Mouse (Mus musculus) adrenal gland (tissue): ENCODE measurements around the gene Cnnm3.

ENCODE experiments used
- intact Hi-C: fragments of 180-260 bp; cut with DNase I; formaldehyde crosslinking; loops from one replicate; pipeline ENCODE4 v1.15.1; 2025

Cnnm3 gene

DNA sequence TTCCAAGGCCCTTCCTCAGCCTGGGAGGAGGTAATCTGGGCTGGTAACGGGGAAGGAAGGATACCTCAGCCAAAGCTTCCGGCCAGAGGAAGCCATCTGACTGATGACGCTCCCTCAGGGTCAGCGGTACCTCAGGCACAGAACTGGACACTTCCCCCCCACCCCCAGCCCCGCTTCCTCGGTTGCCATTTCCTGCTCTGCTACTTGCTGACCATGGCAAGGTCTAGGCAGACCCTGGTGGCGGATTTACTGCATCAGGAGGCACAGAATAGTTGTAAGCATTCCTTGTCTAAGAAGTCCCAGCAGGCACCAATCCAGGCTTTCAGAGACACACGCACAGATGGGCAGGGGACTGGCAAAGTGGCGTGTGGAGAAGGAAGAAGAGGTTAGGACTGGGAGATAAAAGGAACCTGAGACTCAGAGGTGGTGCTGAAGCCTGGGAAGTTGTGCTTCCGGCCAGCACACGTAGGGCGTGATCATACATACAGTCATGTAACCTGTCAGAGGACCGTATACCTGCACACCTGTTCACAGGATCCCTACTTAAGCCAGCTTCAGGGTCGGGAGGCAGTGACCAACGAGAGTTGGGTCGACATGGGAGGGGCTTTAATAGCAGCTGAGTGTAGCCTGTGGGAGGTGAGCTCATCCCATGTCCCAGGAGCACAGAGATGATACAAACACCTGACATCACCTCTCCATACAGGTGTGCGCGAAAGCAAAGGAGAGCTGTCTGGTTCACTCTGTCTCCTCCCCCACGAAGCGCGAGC lies 43.1 kb downstream of the Cnnm3 start:
- intact Hi-C loops = loop anchor here (5.0 kb wide), 1 partner anchor 42 kb away; no protein-coding TSS in a partner anchor

DNA sequence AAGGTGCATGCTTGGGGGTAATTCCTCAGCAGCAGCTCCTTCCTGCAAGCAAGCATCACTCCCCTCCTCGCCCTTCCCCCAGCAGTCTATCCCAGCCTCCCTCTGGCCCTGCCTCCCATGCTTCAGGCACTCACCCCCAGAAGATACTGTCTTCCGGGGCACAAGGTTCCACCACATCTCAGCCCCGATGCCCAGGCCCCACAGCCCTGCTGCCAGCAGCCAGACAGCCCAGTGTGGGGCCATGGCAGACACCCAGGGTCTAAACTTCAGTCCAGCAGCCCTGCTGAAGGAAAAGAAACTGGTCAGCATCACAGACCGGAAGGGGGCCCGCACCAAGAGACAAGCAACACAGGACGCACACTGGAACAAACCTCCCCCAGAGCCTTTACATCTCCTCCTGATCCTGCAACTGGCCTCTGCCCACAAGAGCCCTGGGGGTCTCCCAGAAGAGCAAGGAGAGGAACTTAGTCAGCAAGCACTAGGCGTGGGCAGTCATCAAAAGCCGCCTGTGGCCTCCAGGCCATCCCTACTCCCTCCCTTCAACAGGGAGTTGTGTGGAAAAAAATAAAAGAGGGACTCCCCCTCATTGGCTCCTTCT lies 44.2 kb downstream of the Cnnm3 start:
- intact Hi-C loops = loop anchor here (5.0 kb wide), 1 partner anchor 41 kb away; no protein-coding TSS in a partner anchor

DNA sequence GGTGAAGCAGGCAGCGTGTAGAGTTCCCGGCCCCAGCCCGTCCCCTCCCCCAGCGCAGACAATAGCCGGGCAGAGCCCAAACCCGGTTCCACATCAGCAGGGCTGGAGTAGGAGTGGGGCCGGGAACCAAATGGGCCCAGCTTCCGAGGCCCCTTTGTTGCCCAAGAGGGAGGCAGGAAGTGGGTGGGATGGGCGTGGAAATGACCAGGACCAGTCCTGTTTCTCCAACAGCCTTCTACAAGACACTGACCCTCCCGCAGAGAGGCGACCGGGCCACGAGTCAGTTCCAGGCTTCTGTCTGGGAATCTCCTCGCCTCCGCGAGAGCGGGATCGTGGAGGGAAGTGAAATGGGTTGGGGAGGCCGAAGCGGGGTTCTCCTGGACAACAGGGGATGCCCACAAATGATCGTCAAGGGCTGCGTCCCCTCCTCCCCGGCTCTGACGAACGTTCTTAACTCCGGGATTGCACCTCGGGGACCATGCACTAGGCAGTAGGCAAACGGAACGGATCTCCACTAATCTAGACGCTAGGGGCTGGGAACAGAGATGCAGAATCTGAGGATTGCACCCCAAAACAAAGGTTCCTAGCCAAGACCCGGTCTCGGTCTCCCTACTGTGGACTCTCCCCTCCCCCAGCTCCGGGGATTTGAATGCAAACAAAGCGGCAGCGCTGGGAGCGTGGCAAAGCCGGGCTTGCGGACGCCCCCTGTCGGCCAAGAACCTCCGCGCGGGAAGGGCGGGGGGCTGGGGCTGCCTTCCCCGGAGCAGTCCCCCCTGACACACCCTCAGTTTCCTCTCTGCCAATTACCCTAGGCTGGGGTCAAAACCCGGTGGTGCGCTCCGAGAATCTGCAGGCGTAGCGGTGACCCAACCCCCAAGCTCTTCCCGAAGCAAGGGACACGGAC lies 45.1 kb downstream of the Cnnm3 start:
- intact Hi-C loops = loop anchor here (5.0 kb wide), 1 partner anchor 40 kb away; no protein-coding TSS in a partner anchor

DNA sequence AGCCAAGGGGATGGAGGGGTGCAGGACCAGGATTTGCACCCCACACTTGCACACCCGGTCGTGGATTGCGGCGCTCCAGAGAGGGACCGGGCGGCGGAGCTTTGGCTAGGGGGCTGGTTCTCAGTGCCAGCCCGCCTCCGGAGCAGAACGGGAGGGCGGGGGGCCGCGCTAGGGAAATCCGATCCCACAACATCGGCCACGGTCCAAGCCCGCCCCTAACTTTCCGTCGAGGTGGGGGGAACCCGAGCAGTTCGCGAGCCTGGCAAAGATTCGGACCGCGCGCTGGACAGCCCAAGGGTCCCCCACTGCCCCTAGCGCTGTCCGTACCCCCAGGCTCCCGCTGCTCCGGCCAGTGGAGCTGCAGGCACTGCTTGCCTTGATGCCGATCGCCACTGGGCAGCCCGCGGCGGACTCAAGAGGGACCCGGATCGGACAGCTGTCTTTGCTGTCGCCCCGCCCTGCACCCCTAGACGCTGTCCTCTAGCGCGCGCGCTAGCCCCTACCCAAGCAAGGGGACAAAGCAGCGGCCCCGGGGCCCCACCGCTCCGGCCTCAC lies 45.9 kb downstream of the Cnnm3 start:
- intact Hi-C loops = loop anchor here (5.0 kb wide), 1 partner anchor 40 kb away; no protein-coding TSS in a partner anchor

DNA sequence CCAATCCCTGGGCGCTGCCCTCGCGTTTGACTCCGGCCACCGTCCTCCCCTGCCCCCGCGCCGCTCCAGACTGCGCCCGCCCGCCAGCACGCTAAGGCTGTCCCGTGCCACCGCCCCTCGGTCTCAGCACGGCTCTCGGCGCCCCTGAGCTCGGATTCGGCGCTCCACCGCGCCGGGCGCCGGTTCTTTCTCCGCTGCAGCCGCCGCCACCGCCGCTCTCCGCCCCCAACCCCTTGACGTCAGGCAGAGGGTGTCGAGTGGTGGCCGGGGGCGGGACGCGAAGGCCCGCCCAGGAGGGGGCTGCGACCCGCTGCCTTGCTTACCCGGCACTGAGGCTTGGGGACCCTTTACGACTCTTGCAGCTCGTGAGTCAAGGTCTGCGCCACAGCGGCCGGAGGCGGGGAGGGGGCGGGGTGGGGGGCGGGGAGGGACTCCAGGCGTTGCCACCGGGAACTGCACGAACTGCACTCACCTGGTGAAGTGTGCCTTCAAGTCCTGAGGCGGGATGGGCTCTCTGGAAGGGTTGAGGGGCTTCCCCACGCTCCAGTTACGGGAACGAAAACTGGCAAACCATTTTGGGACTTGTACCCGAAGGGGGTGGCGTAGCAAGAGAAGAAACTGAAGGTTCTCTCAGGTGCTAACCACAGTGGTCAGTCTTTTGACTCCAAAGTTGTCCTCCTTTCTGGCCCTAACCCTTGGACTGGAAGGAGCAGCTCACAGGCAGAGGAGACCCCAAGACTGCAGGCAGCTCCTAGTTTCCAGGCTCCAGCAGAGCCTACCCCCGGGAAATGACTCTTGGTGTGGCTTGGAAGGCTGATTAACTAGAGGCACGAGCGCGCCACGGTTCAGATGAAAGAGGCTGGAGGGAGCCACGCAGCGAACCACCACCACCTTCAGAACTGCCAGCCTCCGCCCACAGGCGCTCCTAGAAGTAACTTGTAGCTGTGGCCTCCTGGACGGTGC lies 46.6 kb downstream of the Cnnm3 start, which contains the start of gene Sema4c:
Gene Sema4c (minus strand): TSS at position 319 of the 963 bp plus-strand sequence.
- intact Hi-C loops = loop anchor here (5.0 kb wide), 1 partner anchor 39 kb away; no protein-coding TSS in a partner anchor

DNA sequence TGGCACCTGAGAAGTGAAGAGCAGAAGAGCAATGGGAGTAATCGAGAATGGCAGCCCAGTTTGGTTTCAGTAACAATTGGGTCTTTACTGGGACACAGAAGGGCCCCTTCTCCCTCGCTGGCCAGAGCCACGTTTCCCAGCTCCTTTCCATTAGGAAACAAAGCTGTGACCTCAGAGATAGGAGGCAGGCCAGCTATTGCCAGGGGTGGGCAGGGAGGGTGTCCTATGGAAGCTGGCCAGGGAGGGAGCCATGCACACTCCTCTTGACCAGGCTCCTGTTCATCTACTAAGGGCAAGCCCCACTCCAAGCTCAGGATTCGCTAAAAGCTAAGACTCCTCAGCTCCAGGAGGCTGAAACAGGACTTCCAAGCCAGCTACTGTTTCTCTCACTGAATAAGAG lies 47.6 kb downstream of the Cnnm3 start:
- intact Hi-C loops = loop anchor here (5.0 kb wide), 1 partner anchor 38 kb away; no protein-coding TSS in a partner anchor

DNA sequence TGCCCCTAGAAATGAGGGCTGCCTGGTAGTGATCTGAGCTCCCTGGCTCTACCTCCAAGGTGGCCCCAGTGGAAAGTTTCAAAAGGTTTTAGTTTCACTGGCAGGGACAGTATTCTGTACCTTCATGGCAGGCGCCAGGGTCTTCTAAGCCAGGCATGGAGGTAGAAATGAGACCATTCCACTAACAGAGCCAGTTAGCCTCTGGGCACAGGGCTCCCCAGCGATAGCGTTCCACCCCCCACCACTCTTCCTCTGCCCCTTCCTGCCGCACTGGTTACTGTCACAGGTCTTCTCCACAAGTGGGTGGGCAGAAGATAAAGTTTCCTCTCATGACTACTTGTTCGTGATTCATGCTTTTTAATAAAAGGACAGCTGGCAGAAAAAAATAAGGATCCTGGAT lies 48.2 kb downstream of the Cnnm3 start:
- intact Hi-C loops = loop anchor here (5.0 kb wide), 1 partner anchor 37 kb away; no protein-coding TSS in a partner anchor

DNA sequence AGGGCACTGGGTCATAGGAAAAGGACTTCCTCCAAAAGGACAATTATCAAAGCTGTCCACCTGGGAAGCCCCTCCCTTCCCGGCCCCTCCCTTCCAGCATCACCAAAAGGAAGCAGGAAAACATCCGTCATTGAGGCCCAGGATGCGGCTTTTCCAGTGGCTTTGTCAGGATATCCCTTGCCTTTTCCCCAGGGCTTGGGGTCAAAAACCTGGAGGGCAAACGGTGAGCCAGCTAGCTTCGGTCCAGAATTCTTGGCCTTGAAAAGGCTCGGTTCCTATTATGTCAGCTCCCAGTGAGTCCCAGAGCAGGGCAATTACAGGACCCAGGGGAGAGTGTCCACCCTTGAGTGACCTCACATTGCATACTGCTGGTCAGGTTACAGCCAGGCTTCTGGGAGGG lies 49.2 kb downstream of the Cnnm3 start:
- intact Hi-C loops = no loop called here

DNA sequence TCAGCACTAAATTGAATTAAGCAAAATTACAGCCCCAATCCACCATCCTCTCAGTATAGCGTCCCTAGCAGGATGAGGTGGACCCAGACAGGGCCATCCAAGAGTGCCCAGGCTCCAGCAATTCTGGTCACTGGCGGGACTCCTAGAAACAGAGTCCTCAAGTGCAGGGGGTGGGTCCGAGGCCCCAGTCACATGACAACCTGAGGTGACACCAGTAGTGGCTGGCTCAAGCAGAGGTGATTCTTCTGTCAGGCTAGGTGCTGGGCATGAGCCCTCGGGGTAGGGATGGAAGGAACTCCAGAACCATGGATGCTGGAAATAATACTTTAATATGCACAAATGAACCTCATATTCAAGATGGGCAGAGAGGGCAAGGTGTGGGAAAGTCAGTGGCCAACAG lies 50.7 kb downstream of the Cnnm3 start:
- intact Hi-C loops = no loop called here

DNA sequence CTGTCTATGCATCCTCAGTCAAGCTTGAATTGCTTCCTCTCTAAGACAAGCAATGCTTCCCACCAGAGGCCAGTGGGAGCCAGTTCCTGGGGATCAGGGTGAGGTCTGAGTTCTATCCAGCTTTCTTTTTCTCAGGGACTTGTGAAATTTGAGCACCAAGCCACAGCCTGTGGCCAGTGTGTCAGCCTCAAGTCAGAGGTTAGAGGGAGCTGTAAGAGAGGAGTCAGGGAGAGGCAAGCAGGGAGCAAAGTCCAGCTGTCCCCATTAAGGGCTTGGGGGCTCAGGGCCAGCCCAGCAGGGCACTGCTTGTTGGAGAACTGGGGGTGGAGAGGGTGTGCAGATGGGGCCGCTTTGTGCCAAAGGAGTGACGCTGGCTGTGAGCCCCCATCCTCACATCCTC lies 51.5 kb downstream of the Cnnm3 start:
- intact Hi-C loops = no loop called here

GRCm38 (mm10) chr1:36563632-36564031 lies 52.0 kb downstream of the Cnnm3 start:
- intact Hi-C loops = no loop called here

GRCm38 (mm10) chr1:36564101-36564500 lies 52.4 kb downstream of the Cnnm3 start:
- intact Hi-C loops = no loop called here

DNA sequence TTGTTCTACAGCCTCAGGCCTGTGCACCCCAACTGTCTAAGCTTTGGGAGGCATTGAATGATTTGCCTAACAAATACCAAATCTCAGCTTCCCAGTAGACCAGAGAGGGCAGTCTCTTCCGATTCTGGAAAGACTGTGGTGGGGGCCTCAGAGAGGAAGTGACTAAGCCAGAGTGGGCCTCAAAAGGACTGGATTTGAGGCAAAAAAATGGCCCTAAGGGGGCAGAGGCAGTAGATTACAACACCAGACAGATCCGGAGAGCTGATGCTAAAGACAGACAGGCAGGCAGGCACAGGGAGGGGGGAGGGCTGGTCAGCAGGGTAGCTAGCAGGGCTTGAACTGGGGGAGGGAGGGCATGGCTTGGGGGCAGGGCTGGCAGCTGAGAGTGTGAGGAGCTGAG lies 54.8 kb downstream of the Cnnm3 start:
- intact Hi-C loops = loop anchor here (5.0 kb wide), 1 partner anchor 51 kb away; no protein-coding TSS in a partner anchor

DNA sequence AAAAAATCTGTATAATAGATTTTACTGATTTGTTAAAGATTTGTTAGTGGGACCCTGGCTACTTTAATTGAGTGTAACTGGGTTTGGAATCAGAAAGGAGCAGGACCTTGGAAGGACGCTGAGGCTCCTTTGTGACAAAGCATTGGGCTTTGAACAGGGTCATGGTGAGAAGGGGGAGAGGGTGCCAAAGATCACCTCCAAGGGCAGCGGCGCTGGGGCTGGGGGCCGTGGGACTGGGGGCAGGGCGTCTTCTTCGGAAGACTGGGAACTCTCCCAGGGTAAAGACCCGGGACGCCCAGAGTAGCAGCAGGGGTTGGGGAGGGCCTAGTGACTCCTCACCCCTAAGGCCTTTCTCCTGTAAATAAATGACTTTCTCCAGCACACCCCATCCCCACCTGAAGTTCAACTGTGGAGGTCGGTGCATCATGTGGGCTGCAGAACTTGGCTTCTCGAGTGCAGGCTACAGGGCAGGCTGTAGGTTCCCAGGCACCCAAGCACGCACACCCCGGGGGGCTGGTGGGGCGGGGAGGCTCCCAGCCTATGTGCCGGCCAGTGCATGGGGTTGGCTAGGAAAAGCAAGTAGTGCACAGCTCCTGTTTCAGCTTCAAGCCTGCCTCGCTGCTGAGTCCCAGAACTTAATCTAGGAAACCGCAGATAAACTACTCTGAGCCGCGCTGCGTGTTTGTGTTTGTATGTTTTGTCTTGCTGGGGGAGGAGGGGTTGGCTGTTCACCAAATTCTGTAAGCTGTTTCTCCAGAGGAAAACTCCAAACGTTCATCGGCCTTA lies 56.3 kb downstream of the Cnnm3 start:
- intact Hi-C loops = loop anchor here (5.0 kb wide), 1 partner anchor 49 kb away; no protein-coding TSS in a partner anchor

- intact Hi-C loops = loop anchor here (5.0 kb wide), 1 partner anchor 49 kb away; no protein-coding TSS in a partner anchor
Measured at GRCm38 (mm10) chr1:36568776-36569175, 57.1 kb downstream of the Cnnm3 start.

DNA sequence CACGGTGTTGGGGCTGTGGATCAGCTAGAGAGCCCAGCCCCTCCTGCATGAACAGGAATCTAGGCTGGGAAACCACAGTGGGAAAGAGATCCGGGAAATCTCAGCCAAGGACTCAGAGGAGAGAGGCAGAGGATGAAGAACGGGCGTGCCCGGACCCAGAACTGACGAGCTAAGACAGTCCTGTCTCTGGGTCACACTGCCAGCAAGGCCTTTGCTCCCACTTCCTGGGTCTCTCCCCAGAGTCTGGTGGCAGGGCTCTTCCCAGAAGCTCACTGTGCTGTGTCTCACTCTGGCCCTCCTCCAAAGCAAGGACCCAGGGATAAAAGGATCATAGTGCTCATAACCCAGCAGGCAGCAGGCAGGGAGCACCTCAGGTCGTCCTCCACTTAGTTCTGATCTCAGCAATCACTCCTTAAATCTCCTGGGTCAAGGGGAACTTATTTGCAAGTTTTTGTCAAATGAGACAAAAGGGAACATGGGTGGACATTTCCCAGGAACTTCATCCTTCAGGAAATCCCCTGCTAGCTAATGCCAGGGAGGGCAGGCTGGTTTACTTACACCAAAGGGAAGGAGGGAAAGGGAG lies 58.1 kb downstream of the Cnnm3 start:
- intact Hi-C loops = loop anchor here (5.0 kb wide), 1 partner anchor 48 kb away; no protein-coding TSS in a partner anchor

DNA sequence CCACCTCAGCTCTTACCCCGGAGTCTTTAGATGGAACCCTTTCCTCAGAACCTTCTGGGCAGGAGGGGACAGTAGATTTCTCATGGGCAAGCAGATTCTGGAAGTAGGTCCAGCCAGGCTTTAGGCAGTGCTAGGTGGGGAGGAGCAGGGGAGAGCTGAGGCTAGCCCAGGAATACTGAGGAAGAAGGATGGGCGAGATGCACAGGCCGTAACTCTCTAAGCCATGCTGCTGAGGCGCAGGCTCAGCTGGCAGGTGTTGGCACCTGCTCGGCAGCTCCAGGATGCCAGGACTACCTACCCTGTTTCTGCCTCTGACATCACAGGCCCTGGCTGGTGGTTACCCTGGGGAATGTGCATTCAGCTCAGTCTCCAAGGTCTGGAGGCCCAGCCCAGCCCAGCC lies 58.7 kb downstream of the Cnnm3 start:
- intact Hi-C loops = no loop called here

GRCm38 (mm10) chr1:36571627-36572026 lies 60.0 kb downstream of the Cnnm3 start:
- intact Hi-C loops = no loop called here
